Mouse (Mus musculus) stomach, embryonic 15.5 days (tissue): ENCODE measurements around the gene Ccdc110. TPM values are rescaled to one million over a fixed set of nuclear protein-coding genes. Genes with fewer than 3 reads are reported as not detected.

Source experiments
- ATAC-seq: fragments of 200-750 bp; cut with Nextera tagmentation; 2 replicates; pipeline ENCODE4 v1.8.0; 2017; ENCODE audit warnings: low read depth, moderate number of reproducible peaks, moderate TSS enrichment; ENCODE audit not compliant: insufficient read depth, low FRiP score
- H3K27ac ChIP-seq: fragments of 300-500 bp; sonication (generic); 2 replicates; pipeline ENCODE4 v1.5.1; 2015; ENCODE audit warnings: mild to moderate bottlenecking, inconsistent platforms
- H3K27me3 ChIP-seq: fragments of 300-500 bp; sonication (generic); replicated peaks from 2 replicates; pipeline ENCODE4 v1.6.1; 2015; ENCODE audit warnings: inconsistent platforms
- H3K36me3 ChIP-seq: fragments of 300-500 bp; sonication (generic); 2 replicates; pipeline ENCODE4 v1.6.1; 2015; ENCODE audit warnings: inconsistent platforms
- H3K4me1 ChIP-seq: fragments of 300-500 bp; sonication (generic); 2 replicates; pipeline ENCODE4 v1.6.1; 2015; ENCODE audit warnings: inconsistent platforms
- H3K4me2 ChIP-seq: fragments of 300-500 bp; sonication (generic); 2 replicates; pipeline ENCODE4 v1.6.1; 2015; ENCODE audit warnings: mild to moderate bottlenecking, inconsistent platforms
- H3K4me3 ChIP-seq: fragments of 300-500 bp; sonication (generic); replicated peaks from 2 replicates; pipeline ENCODE4 v1.5.1; 2015; ENCODE audit warnings: inconsistent platforms
- H3K9ac ChIP-seq: fragments of 300-500 bp; sonication (generic); 2 replicates; pipeline ENCODE4 v1.6.1; 2015; ENCODE audit warnings: inconsistent platforms
- H3K9me3 ChIP-seq: fragments of 300-500 bp; sonication (generic); 2 replicates; pipeline ENCODE4 v1.6.1; 2016; ENCODE audit warnings: inconsistent platforms
- WGBS: fragments of 180-500 bp; shearing (Covaris S2); methylation state at CpG from one replicate; pipeline ENCODE4 v1.1.7; 2015; 5-methylcytosine and 5-hydroxymethylcytosine counted together
- polyA plus RNA-seq: library from polyadenylated mRNA; unstranded; fragments of >200 nt; fragmentation: Nextera tagmentation; extraction: Ambion mirVana; gene quantifications from 2 replicates; pipeline ENCODE4 v1.2.1, GENCODE M21; 2015

The Ccdc110 gene
- polyA plus RNA-seq, 1 experiment from 2014 or later, result not detected

DNA sequence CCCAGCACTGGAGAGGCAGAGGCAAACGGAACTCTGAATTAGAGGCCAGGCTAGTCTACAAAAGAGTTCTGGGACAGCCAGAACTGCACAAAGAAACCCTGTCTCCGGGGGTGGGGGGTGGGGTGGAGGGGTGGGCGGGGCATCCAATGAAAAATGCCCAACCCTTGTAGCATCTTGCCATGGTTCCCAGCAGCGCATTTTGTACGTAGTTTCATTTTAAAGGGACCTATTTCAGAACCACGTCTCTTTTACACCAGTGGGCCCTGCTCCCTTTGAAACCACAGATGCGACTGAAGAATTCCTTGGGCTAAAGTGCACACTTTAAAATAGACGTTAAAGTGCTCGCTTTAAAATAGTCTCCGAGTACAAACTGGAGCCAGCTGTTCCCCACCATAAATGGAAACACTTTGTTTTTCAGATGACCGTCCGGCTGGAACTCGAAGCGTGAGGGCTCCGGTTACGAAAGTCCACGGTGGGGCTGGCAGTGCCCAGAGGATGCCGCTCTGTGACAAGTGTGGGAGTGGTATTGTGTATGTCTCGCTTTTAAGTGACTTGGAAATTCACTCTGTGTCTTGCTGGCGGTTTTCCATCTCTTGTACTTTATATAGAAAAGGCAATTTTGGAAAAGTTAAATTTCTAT, 17.3 kb upstream of the Ccdc110 start:
- H3K36me3 ChIP-seq, result no peaks in the 10 kb centered on the region
- H3K4me1 ChIP-seq, result peaks cover 4% of the 10 kb centered on the region; the same call in 1 of the 2 replicates
- H3K27ac ChIP-seq, result peak overlapping the region; percentile 26; the same call in 1 of the 2 replicates
- no peaks in the 10 kb centered on the region for H3K27me3 ChIP-seq
- H3K9me3 ChIP-seq, result no peaks in the 10 kb centered on the region
- 64% methylated on average over 20 of the region's 20 CpGs for WGBS
- H3K4me3 ChIP-seq, result no peak overlapping the region
- H3K4me2 ChIP-seq, result no peak overlapping the region
- ATAC-seq, result no peak
- H3K9ac ChIP-seq, result no peak overlapping the region

DNA sequence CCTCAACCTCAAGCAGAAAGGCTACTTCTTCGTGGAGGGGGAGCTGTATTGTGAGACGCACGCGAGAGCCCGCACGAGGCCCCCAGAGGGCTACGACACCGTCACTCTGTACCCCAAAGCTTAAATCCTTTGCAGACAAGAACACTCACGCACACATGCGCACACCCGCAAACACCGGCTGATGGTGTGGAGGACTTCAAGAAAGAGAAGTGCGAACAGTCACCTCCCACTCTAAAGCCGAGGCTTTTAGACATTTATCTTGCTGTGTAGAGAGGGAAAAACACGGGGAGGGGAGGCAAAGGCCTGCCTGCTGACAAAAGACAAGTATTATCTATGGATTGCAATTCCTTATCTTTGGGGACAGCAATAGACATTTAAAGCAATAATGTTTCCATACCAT, 15.5 kb upstream of the Ccdc110 start:
- no peak for ATAC-seq
- Histone ChIP-seq H3K36me3 (no peaks in the 10 kb centered on the region), H3K9ac (no peak overlapping the region), H3K4me2 (no peak overlapping the region), H3K4me1 (peaks cover 4% of the 10 kb centered on the region; the same call in 1 of the 2 replicates), H3K4me3 (no peak overlapping the region), H3K27ac (no peak overlapping the region), H3K27me3 (no peaks in the 10 kb centered on the region), H3K9me3 (no peaks in the 10 kb centered on the region)
- 80% methylated on average over 15 of the region's 15 CpGs for WGBS

DNA sequence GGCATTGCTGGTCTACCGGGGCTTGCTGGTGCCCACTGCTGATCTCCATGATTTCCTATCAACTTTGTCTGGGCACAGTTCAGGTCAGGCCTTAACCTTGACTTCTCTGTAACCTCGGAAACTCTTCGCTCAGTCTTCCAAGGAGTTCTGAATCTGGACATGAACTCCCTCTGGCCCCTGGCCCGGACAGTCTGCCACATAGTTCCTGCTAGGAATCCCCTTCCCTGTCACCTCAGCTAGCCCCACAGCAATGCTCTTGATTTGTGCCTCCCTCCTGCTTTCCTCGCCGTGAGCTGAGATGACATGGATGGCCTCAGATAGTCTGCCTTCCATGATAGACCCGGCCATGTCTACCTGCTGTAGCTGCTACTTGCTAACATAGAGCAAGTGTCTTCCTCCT, 14.0 kb upstream of the Ccdc110 start:
- no peak overlapping the region for H3K27ac ChIP-seq
- H3K27me3 ChIP-seq, result no peaks in the 10 kb centered on the region
- H3K9ac ChIP-seq, result no peak overlapping the region
- ATAC-seq, result no peak
- no peaks in the 10 kb centered on the region for H3K36me3 ChIP-seq
- no peak overlapping the region for H3K4me2 ChIP-seq
- WGBS, result 88% methylated on average over 7 of the region's 7 CpGs
- H3K9me3 ChIP-seq, result no peaks in the 10 kb centered on the region
- peaks cover 4% of the 10 kb centered on the region; the same call in 1 of the 2 replicates for H3K4me1 ChIP-seq
- no peak overlapping the region for H3K4me3 ChIP-seq

DNA sequence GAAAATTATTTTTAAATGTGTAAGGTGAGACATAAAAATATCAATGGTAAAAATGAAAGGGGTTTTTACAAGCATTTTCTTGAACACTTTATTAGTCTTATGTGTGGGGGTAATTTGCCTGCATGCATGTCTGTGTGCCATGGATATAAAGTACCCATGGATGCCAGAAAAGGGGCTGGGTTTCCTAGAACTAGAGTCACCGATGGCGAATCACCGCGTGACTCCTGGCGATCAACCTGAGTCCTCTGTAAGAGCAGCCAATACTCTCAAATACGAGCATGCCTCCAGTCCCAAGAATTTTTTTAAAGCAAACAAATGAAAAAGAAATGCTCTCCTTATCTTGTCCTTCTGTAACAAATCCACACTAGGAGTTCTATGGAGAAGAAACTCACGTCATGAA, 12.3 kb upstream of the Ccdc110 start:
- Histone ChIP-seq H3K36me3 (no peaks in the 10 kb centered on the region), H3K4me2 (no peak overlapping the region), H3K9me3 (no peaks in the 10 kb centered on the region), H3K9ac (no peak overlapping the region), H3K27me3 (no peaks in the 10 kb centered on the region), H3K4me3 (no peak overlapping the region), H3K4me1 (no peaks in the 10 kb centered on the region), H3K27ac (no peak overlapping the region)
- 93% methylated on average over 7 of the region's 7 CpGs for WGBS
- ATAC-seq, result no peak

DNA sequence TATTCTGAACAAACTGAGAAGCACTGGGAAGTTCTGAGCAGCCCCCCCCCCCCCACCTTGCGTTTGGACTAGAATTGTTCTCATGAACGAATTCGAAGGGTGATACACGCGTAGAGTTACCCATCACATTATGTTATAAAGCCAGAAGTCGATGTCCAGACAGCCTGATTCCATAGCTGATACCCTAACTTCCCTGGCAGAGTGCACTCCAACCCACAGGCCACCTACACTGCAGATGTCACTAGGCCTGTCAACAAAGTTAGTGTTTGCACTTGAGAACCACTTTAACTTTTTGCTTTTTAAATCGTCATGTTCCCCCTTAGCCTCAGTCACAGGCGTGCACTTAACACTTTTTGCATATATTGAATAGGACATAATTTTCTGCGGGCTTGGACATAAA, 2.6 kb downstream of the Ccdc110 start:
- 88% methylated on average over 9 of the region's 9 CpGs for WGBS

DNA sequence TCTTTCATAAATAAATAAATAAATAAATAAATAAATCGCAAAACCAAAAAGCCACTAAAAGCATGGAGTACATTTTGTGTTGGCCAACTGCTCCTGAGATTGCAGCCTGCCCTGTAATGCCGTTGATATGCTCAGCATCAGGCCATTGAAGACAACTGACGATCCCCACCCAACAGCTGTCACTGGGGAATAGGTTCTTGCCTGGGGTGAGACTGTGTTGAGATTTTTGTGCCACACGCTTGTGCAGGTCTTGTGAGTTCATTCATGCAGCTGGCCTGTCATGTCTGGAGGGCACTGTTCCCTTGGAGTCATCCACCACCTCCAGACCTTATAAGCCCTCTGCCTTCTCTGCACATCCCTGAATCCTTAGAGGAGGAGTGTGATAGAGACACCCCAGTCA, 11.9 kb downstream of the Ccdc110 start:
- no peaks in the 10 kb centered on the region for H3K4me1 ChIP-seq
- no peak for ATAC-seq
- H3K27ac ChIP-seq, result no peak overlapping the region
- H3K9me3 ChIP-seq, result no peaks in the 10 kb centered on the region
- H3K27me3 ChIP-seq, result no peaks in the 10 kb centered on the region
- H3K36me3 ChIP-seq, result no peaks in the 10 kb centered on the region
- 92% methylated on average over 4 of the region's 4 CpGs for WGBS
- no peak overlapping the region for H3K4me3 ChIP-seq
- H3K4me2 ChIP-seq, result no peak overlapping the region
- no peak overlapping the region for H3K9ac ChIP-seq

More for the DNA sequence above, 2.6 kb downstream of the Ccdc110 start:
- H3K4me3 ChIP-seq, result no peak overlapping the region
- no peaks in the 10 kb centered on the region for H3K36me3 ChIP-seq
- H3K4me1 ChIP-seq, result no peaks in the 10 kb centered on the region
- H3K9me3 ChIP-seq, result no peaks in the 10 kb centered on the region
- H3K27me3 ChIP-seq, result no peaks in the 10 kb centered on the region
- H3K27ac ChIP-seq, result no peak overlapping the region
- ATAC-seq, result no peak
- no peak overlapping the region for H3K4me2 ChIP-seq
- no peak overlapping the region for H3K9ac ChIP-seq

DNA sequence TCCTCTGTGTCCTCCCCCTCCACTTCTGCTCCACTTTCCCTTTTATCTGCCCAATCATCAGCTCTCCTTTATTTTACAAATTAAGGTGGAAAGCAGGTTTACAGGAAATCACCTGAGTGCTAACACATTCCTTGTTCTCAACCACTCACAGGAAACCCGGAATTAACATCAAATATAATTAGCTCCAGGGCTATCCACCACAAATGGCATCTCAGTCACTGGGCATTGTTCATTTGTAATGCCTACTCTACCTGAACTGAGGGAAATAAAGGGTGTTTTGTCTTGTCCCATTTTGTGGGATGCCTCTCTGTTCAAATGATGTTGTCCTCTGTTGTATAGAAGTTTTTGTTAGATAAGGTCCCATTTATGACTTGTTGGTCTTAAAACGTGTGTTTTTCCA, 16.2 kb downstream of the Ccdc110 start:
- Histone ChIP-seq H3K4me3 (no peak overlapping the region), H3K36me3 (no peaks in the 10 kb centered on the region), H3K4me2 (no peak overlapping the region), H3K9me3 (no peaks in the 10 kb centered on the region), H3K27me3 (no peaks in the 10 kb centered on the region), H3K9ac (no peak overlapping the region), H3K27ac (no peak overlapping the region), H3K4me1 (no peaks in the 10 kb centered on the region)
- 64% methylated on average over 2 of the region's 2 CpGs for WGBS
- no peak for ATAC-seq

DNA sequence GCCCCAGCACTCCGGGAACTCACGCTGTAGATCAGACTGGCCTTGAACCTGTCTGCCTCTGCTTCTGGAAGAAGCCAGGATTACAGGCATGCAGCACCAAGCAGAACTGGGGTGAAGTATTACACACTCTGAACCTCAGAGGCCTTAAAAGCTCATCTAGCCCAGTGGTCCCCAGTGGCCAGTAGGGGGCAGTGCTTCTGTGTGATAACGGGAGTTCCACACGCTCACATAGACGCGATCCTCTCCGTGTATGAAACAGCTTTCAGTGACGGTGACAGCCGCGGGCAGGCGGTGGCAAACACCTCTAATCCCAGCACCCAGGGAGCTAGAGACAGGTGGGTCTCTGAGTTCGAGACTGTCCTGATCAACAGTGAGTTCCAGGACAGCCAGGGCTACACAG, 36.5 kb downstream of the Ccdc110 start:
- H3K9me3 ChIP-seq, result no peaks in the 10 kb centered on the region
- WGBS, result 92% methylated on average over 12 of the region's 12 CpGs

DNA sequence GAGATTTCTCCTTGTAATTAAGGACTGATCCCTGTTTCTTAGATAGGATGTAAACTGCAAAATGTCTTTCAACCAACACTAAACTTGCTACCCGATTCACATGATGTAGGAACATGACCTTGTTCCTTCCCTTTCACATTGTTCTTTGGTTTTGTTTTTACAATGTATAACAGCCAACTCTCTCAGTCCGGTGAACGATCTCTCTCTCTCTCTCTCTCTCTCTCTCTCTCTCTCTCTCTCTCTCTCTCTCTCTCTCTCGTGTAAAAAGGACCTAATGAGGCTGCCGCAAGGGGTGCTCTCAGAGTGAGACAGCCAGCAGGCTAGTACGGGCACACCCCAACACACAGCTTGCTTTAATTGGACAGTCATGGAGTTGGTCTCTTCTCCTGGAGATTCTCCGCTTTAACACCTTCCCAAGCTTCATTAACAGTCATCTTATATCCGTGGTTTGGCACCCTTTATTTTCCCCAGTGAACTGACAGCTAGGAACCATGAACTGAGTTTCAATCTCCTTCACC, 39.6 kb downstream of the Ccdc110 start:
- H3K4me3 ChIP-seq, result no peak overlapping the region
- no peak overlapping the region for H3K9ac ChIP-seq
- H3K36me3 ChIP-seq, result peaks cover 11% of the 10 kb centered on the region
- WGBS, result 71% methylated on average over 8 of the region's 8 CpGs
- peak overlapping the region; percentile 58 for H3K4me2 ChIP-seq
- H3K4me1 ChIP-seq, result 0 out of 2 replicates have a peak, but pooled peaks cover 7% of the 10 kb centered on the region
- H3K27ac ChIP-seq, result no peak overlapping the region
- no peaks in the 10 kb centered on the region for H3K27me3 ChIP-seq
- ATAC-seq, result no peak
- no peaks in the 10 kb centered on the region for H3K9me3 ChIP-seq

More for the DNA sequence above, 36.5 kb downstream of the Ccdc110 start:
- Histone ChIP-seq H3K9ac (no peak overlapping the region), H3K36me3 (no peaks in the 10 kb centered on the region), H3K4me3 (no peak overlapping the region), H3K27me3 (no peaks in the 10 kb centered on the region), H3K4me2 (no peak overlapping the region), H3K4me1 (0 out of 2 replicates have a peak, but pooled peaks cover 4% of the 10 kb centered on the region), H3K27ac (no peak overlapping the region)
- ATAC-seq, result no peak

DNA sequence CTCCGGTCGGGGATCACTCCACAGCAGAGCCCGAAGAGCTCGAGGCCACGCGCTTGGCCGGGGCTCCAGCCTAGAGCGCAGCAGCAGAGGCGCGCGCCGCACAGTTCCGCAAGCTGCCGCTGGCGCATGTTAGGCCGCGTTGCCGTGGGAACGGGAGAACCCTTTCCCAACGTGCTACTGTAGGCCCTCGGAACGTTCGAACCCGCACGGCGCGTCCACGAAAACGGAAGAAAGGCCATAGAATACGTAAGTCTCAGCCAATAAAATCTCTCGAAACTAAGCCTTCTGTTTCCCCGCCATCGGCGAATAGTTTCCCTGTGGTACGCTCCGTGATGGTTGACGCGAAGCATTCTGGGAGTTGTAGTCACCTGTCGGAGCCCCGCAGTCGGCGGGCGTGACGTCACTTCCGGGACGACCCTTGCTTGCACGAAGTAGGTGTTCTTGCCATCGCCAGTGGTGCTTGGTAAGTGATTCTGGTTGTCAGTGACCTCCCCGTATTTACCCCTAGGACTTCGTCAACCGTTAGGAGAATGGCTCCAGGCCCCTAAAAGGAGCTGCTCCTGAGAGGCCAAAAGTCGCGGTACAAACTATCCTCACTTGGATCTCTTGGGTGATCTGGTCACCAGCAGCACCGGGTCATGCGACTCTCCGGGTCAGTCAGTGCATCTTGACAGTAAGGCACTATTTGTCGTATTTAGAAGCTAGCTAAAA, 40.9 kb downstream of the Ccdc110 start, which contains the start of the genes 1700029J07Rik and Ufsp2:
1700029J07Rik (minus strand) TSS at position 127 of the 711 bp plus-strand sequence.
Ufsp2 (plus strand) TSS at position 403 of the 711 bp plus-strand sequence.
- Histone ChIP-seq H3K36me3 (peaks cover 11% of the 10 kb centered on the region), H3K4me2 (peak within 1 kb of the TSS; percentile 58), H3K27me3 (no peaks in the 10 kb centered on the region), H3K27ac (peak within 1 kb of the TSS; percentile 80), H3K4me3 (peak within 1 kb of the TSS; percentile 56), H3K9me3 (no peaks in the 10 kb centered on the region), H3K4me1 (0 out of 2 replicates have a peak, but pooled peaks cover 7% of the 10 kb centered on the region), H3K9ac (peak within 1 kb of the TSS; percentile 55)
- under 1% methylated on average over 57 of the region's 57 CpGs for WGBS
- peak; percentile 98 for ATAC-seq

DNA sequence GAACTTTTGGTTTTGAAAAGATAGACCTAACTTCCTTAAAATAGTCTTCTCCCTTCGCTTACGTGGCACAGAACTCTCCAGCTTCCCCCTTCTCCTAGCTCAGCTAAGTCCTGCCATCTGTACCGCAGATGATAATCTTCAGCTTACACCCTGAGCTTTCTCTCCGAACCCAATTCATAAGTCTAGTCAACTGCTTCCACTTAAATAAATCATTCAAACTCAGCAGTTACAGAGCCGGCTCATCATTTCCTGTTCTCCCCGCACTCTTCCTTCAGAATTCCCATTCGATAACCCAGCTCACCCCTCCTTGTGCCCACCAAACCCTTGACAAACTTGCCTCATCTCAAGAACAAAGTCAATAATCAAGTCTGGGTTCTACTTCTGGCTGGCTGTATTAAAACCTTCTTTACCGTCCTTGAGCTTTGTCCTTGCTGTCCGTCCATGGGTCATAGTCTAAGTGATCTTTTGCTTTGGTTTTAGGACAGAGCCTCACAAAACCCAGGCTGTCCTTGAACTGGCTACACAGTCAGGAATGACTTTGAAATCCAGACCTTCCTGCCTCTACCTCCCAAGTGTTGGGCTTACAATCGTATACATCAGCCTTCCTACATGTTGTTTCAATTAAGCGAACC, 41.5 kb downstream of the Ccdc110 start:
- no peaks in the 10 kb centered on the region for H3K27me3 ChIP-seq
- H3K4me3 ChIP-seq, result peak overlapping the region; percentile 56
- peak overlapping the region; percentile 55 for H3K9ac ChIP-seq
- H3K4me1 ChIP-seq, result 0 out of 2 replicates have a peak, but pooled peaks cover 7% of the 10 kb centered on the region
- peak overlapping the region; percentile 38; the same call in 1 of the 2 replicates for H3K27ac ChIP-seq
- no peaks in the 10 kb centered on the region for H3K9me3 ChIP-seq
- peak overlapping the region; percentile 58 for H3K4me2 ChIP-seq
- 54% methylated on average over 11 of the region's 11 CpGs for WGBS
- peaks cover 14% of the 10 kb centered on the region for H3K36me3 ChIP-seq
- ATAC-seq, result peak; percentile 1; the same call in 1 of the 2 replicates
